Comparison of ENCODE assay signal across 17 mouse cellular contexts in genomic region chr15:100847193-100847592, GRCm38 (mm10). TPM values are rescaled to one million over a fixed set of nuclear protein-coding genes. Genes with fewer than 3 reads are reported as not detected.
DNase-seq lines count a peak whose midpoint lies in the region; ATAC-seq and TF ChIP-seq lines count a peak whose summit lies in the region.
"Had no signal": no experiment of that assay in that cellular context is flagged by ENCODE, and none has a peak within 500 bp of the region (broad histone marks: within the 10 kb centered on the region; RNA-seq: fewer than 3 reads in every experiment).

No protein-coding gene starts in this region.

- 0 out of 2 replicates have a peak, but pooled peaks have one; percentile 28 for TF ChIP-seq CTCF in cerebellum, adult 2 months (IDR thresholded peaks at IDR 0.05; ENCODE audit: borderline replicate concordance, insufficient read depth, low read depth, low read length)
- TF ChIP-seq CTCF in left cerebral cortex, adult 2 months (IDR thresholded peaks at IDR 0.05): peak; percentile 38

- H3K36me3 ChIP-seq in forebrain, embryonic 16.5 days (ENCODE audit: control insufficient read depth, insufficient read depth): no peaks in the 10 kb centered on the region
- H3K36me3 ChIP-seq: liver, embryonic 15.5 days; neural tube, embryonic 12.5 days; stomach, embryonic 15.5 days had no signal

- no peak for TF ChIP-seq POLR2A in cerebellum, adult 2 months (IDR thresholded peaks at IDR 0.05; ENCODE audit: borderline replicate concordance, insufficient read depth, low read length)

- H3K27ac ChIP-seq in cerebellum, adult 2 months (ENCODE audit: insufficient read depth, low read length): no peak overlapping the region
- no peak overlapping the region for H3K27ac ChIP-seq in left cerebral cortex, adult 2 months
- H3K27ac ChIP-seq in forebrain, embryonic 16.5 days (ENCODE audit: low read length): no peak overlapping the region
- H3K27ac ChIP-seq: liver, embryonic 15.5 days; neural tube, embryonic 12.5 days; stomach, embryonic 15.5 days had no signal

- no peak for DNase-seq in cerebellum, adult 2 months
- no peak for DNase-seq in cerebellum, postnatal 36 days
- DNase-seq in left cerebral cortex, adult 2 months (ENCODE audit: extremely low spot score in 1 of 2, low spot score in 2 of 2): no peak
- no peak for DNase-seq in left cerebral cortex, adult 11 months (ENCODE audit: low spot score)
- DNase-seq in A20 (ENCODE audit: low read depth, low spot score) (peak; percentile 20), WW6 (ENCODE audit: low read depth, low spot score) (peak; percentile 49)
- DNase-seq in embryo, embryonic 10 days (ENCODE audit: low spot score): no peak
- DNase-seq: cerebellum, postnatal 14 days; heart, adult 18-20 months; heart, postnatal 14 days; left cerebral cortex, postnatal 4 days; midbrain, embryonic 14.5 days had no signal

- no peaks in the 10 kb centered on the region; the same call in 1 of the 2 replicates for H3K9me3 ChIP-seq in forebrain, embryonic 16.5 days (ENCODE audit: control insufficient read depth, low read length)
- H3K9me3 ChIP-seq: liver, embryonic 15.5 days; neural tube, embryonic 12.5 days; stomach, embryonic 15.5 days had no signal

- no peak overlapping the region for H3K4me2 ChIP-seq in forebrain, embryonic 16.5 days (ENCODE audit: low read length)
- H3K4me2 ChIP-seq: liver, embryonic 15.5 days; neural tube, embryonic 12.5 days; stomach, embryonic 15.5 days had no signal

- no peak overlapping the region for H3K4me3 ChIP-seq in cerebellum, adult 2 months (replicated peaks; ENCODE audit: insufficient read depth, low read depth, low read length)
- H3K4me3 ChIP-seq in left cerebral cortex, adult 2 months: no peak overlapping the region
- no peak overlapping the region for H3K4me3 ChIP-seq in forebrain, embryonic 16.5 days (replicated peaks; ENCODE audit: low read length)
- H3K4me3 ChIP-seq: liver, embryonic 15.5 days; neural tube, embryonic 12.5 days; stomach, embryonic 15.5 days had no signal

- no peak for ATAC-seq in forebrain, embryonic 16.5 days
- ATAC-seq: hindbrain, embryonic 16.5 days had no signal

- WGBS in cerebellum, adult 2 months: 90% methylated on average over 6 of the region's 6 CpGs
- WGBS in forebrain, embryonic 16.5 days: 85% methylated on average over 6 of the region's 6 CpGs

- H3K27me3 ChIP-seq in cerebellum, adult 2 months (ENCODE audit: control insufficient read depth, insufficient read depth, low read length): no peaks in the 10 kb centered on the region
- no peaks in the 10 kb centered on the region for H3K27me3 ChIP-seq in forebrain, embryonic 16.5 days (replicated peaks; ENCODE audit: control insufficient read depth, insufficient read depth, low read length)
- H3K27me3 ChIP-seq: liver, embryonic 15.5 days; neural tube, embryonic 12.5 days; stomach, embryonic 15.5 days had no signal

- no peak overlapping the region for H3K9ac ChIP-seq in forebrain, embryonic 16.5 days (replicated peaks; ENCODE audit: low read depth, low read length)
- H3K9ac ChIP-seq: liver, embryonic 15.5 days; neural tube, embryonic 12.5 days; stomach, embryonic 15.5 days had no signal

- intact Hi-C loops in left cerebral cortex, adult 2 months (cut with DNase I): no loop called here

- peaks cover 11% of the 10 kb centered on the region for H3K4me1 ChIP-seq in cerebellum, adult 2 months (ENCODE audit: control insufficient read depth, insufficient read depth, low read length)
- peaks cover 6% of the 10 kb centered on the region; the same call in 1 of the 2 replicates for H3K4me1 ChIP-seq in forebrain, embryonic 16.5 days (replicated peaks; ENCODE audit: control insufficient read depth, insufficient read depth, low read length)
- H3K4me1 ChIP-seq: liver, embryonic 15.5 days; stomach, embryonic 15.5 days had no signal

RNA-seq across cellular contexts. Expression of gene Scn8a, which starts 22.5 kb away (rescaled TPM):
- polyA plus RNA-seq in cerebellum, adult 2 months (2012; rRNA removed): 103 and 107 TPM in 2 replicates
- total RNA-seq in left cerebral cortex, adult 2 months (2021): 100 to 1,000 TPM; 250 to 260 TPM
- 19.3 and 23.0 TPM in 2 replicates for polyA plus RNA-seq in forebrain, embryonic 16.5 days (2015; fragmentation: Nextera tagmentation; extraction: Ambion mirVana)
- total RNA-seq: heart, adult 18-20 months had no signal

Comparison
In these comparisons a context has a peak if more than half of its experiments do, and no peak if none do; other contexts are left out.
1. DNase-seq: peak in A20 (single experiment) and WW6 (single experiment); none in cerebellum, adult 2 months (0 of 2), cerebellum, postnatal 36 days (0 of 2), left cerebral cortex, adult 2 months (0 of 2), left cerebral cortex, adult 11 months (single experiment) and embryo, embryonic 10 days (single experiment).